Mouse (Mus musculus) ES-E14 (cell line): ENCODE data around the gene Basp1. TPM values are rescaled to one million over a fixed set of nuclear protein-coding genes. Genes with fewer than 3 reads are reported as not detected.

Experiments used
- DNase-seq: peaks from one replicate; pipeline ENCODE4 v3.0.0-alpha.2; 2013; ENCODE audit warnings: low read depth, low spot score
- H3K27ac ChIP-seq: 2 replicates; pipeline ENCODE4 v1.5.1; 2012; ENCODE audit warnings: low read depth, mild to moderate bottlenecking, low read length, moderate library complexity, mixed read lengths; ENCODE audit not compliant: poor library complexity, insufficient read depth, severe bottlenecking
- H3K36me3 ChIP-seq: 2 replicates; pipeline ENCODE4 v1.6.1; 2012; ENCODE audit warnings: mild to moderate bottlenecking, low read length, moderate library complexity, mixed read lengths; ENCODE audit not compliant: control insufficient read depth, poor library complexity, insufficient read depth, severe bottlenecking
- H3K4me1 ChIP-seq, 2 experiments: fragments of 150-350 bp in 1 of 2; sonication (generic) in 1 of 2; 2 replicates each; pipeline ENCODE4 v1.6.1; 2012; ENCODE audit warnings: low read length in 2 of 2, mild to moderate bottlenecking in 1 of 2, mixed read lengths in 1 of 2; ENCODE audit not compliant: control insufficient read depth in 2 of 2, insufficient read depth in 2 of 2, poor library complexity in 1 of 2
- H3K4me3 ChIP-seq, 2 experiments: fragments of 150-350 bp in 1 of 2; sonication (generic) in 1 of 2; 2 replicates each; pipeline ENCODE4 v1.5.1; 2012; ENCODE audit warnings: low read length in 2 of 2, low read depth in 1 of 2, mild to moderate bottlenecking in 1 of 2, mixed read lengths in 1 of 2; ENCODE audit not compliant: insufficient read depth in 1 of 2, poor library complexity in 1 of 2, severe bottlenecking in 1 of 2
- H3K9ac ChIP-seq: 2 replicates; pipeline ENCODE4 v1.6.1; 2012; ENCODE audit warnings: low read depth, mild to moderate bottlenecking, low read length, mixed read lengths; ENCODE audit not compliant: poor library complexity, insufficient read depth, severe bottlenecking
- H3K9me3 ChIP-seq: fragments of 150-350 bp; sonication (generic); 2 replicates; pipeline ENCODE4 v1.6.1; 2012; ENCODE audit warnings: low read depth, mild to moderate bottlenecking, low read length; ENCODE audit not compliant: control insufficient read depth, insufficient read depth
- CHD2 ChIP-seq: IDR thresholded peaks from 2 replicates; pipeline ENCODE4 v1.6.1; 2014; ENCODE audit warnings: mild to moderate bottlenecking, low read depth, low read length, inconsistent platforms
- HCFC1 ChIP-seq: IDR thresholded peaks from 2 replicates; pipeline ENCODE4 v1.6.1; 2012; ENCODE audit warnings: low read length, inconsistent platforms, borderline replicate concordance; ENCODE audit not compliant: insufficient read depth
- MAFK ChIP-seq: IDR thresholded peaks from 2 replicates; pipeline ENCODE4 v1.6.1; 2014; ENCODE audit warnings: mild to moderate bottlenecking, low read depth, low read length, inconsistent platforms; ENCODE audit not compliant: insufficient read depth
- ZC3H11A ChIP-seq: IDR thresholded peaks from 2 replicates; pipeline ENCODE4 v1.6.1; 2012; ENCODE audit warnings: low read depth, mild to moderate bottlenecking, inconsistent platforms, low read length, borderline replicate concordance
- ZNF384 ChIP-seq: IDR thresholded peaks from 2 replicates; pipeline ENCODE4 v1.6.1; 2012; ENCODE audit warnings: low read depth, low read length, inconsistent platforms
- in situ Hi-C, 2 experiments: fragments of 600-800 bp; cut with MboI; formaldehyde crosslinking; loops; one replicate each; pipeline ENCODE4 v1.15.1; 2025; ENCODE audit warnings: low sequenced_read_pairs in 2 of 2, inconsistent platforms in 1 of 2; ENCODE audit not compliant: unreplicated experiment in 2 of 2
- total RNA-seq: library from RNA; depleted of rRNA; stranded (reverse); fragments of 300-350 nt; gene quantifications from 2 replicates; pipeline ENCODE4 v1.2.3, GENCODE M21; 2012

The Basp1 gene
- total RNA-seq, 1 experiment: 120 TPM

GRCm38 (mm10) chr15:25330946-25331345 is 82.6 kb downstream of the Basp1 start:
- in situ Hi-C loops: no loop called here
- TF ChIP-seq MAFK: no peak
- no peak for TF ChIP-seq ZNF384
- no peak for TF ChIP-seq ZC3H11A
- no peak for TF ChIP-seq CHD2
- TF ChIP-seq HCFC1: no peak
- Histone ChIP-seq H3K4me1 (peaks cover 12 to 15% of the 10 kb centered on the region in 2 experiments), H3K36me3 (no peaks in the 10 kb centered on the region), H3K4me3 (no peak overlapping the region; a peak in 2 of 4 replicates), H3K9ac (no peak overlapping the region), H3K9me3 (no peaks in the 10 kb centered on the region), H3K27ac (peak overlapping the region; percentile 95; the same call in 1 of the 2 replicates)
- no peak for DNase-seq

GRCm38 (mm10) chr15:25322601-25323000 is 91.0 kb downstream of the Basp1 start:
- in situ Hi-C loops: no loop called here
- Histone ChIP-seq H3K27ac (no peak overlapping the region), H3K4me3 (no peak overlapping the region), H3K9ac (no peak overlapping the region), H3K4me1 (peaks cover 0 to 3% of the 10 kb centered on the region in 2 experiments; a peak in 3 of 4 replicates), H3K36me3 (no peaks in the 10 kb centered on the region), H3K9me3 (no peaks in the 10 kb centered on the region)
- no peak for TF ChIP-seq CHD2
- no peak for TF ChIP-seq ZNF384
- no peak for TF ChIP-seq MAFK
- no peak for TF ChIP-seq ZC3H11A
- TF ChIP-seq HCFC1: no peak
- no peak for DNase-seq

GRCm38 (mm10) chr15:25322111-25322510 is 91.5 kb downstream of the Basp1 start:
- no peak overlapping the region for H3K9ac ChIP-seq
- H3K4me1 ChIP-seq: no peaks in the 10 kb centered on the region; a peak in 1 of 4 replicates
- no peak overlapping the region for H3K27ac ChIP-seq
- in situ Hi-C loops: no loop called here
- H3K4me3 ChIP-seq: no peak overlapping the region
- no peaks in the 10 kb centered on the region for H3K9me3 ChIP-seq
- H3K36me3 ChIP-seq: no peaks in the 10 kb centered on the region
- TF ChIP-seq ZC3H11A: no peak
- no peak for TF ChIP-seq CHD2
- no peak for TF ChIP-seq MAFK
- TF ChIP-seq ZNF384: no peak
- no peak for TF ChIP-seq HCFC1
- no peak for DNase-seq

GRCm38 (mm10) chr15:25321636-25322035 is 91.9 kb downstream of the Basp1 start:
- no peaks in the 10 kb centered on the region for H3K9me3 ChIP-seq
- no peaks in the 10 kb centered on the region for H3K36me3 ChIP-seq
- in situ Hi-C loops: no loop called here
- no peak overlapping the region for H3K9ac ChIP-seq
- no peak overlapping the region for H3K27ac ChIP-seq
- no peaks in the 10 kb centered on the region for H3K4me1 ChIP-seq
- H3K4me3 ChIP-seq: no peak overlapping the region
- TF ChIP-seq HCFC1 (no peak), ZC3H11A (no peak), MAFK (no peak), ZNF384 (no peak), CHD2 (no peak)
- DNase-seq: no peak

GRCm38 (mm10) chr15:25314471-25314870 is 99.1 kb downstream of the Basp1 start:
- Histone ChIP-seq H3K9me3 (no peaks in the 10 kb centered on the region; the same call in 1 of the 2 replicates), H3K27ac (no peak overlapping the region), H3K4me1 (no peaks in the 10 kb centered on the region), H3K4me3 (no peak overlapping the region), H3K9ac (no peak overlapping the region), H3K36me3 (no peaks in the 10 kb centered on the region)
- no peak for DNase-seq
- in situ Hi-C loops: no loop called here
- TF ChIP-seq MAFK (no peak), CHD2 (no peak), HCFC1 (no peak), ZC3H11A (no peak), ZNF384 (no peak)
